Comparison of ENCODE assay signal across 16 mouse cellular contexts in genomic region chr15:98787930-98788329, GRCm38 (mm10). TPM values are rescaled to one million over a fixed set of nuclear protein-coding genes. Genes with fewer than 3 reads are reported as not detected.
A peak's percentile ranks its signal among the peaks of the same experiment; 100 is the strongest.
DNase-seq lines count a peak whose midpoint lies in the region; ATAC-seq lines count a peak whose summit lies in the region.
"Had no signal": no experiment of that assay in that cellular context is flagged by ENCODE, and none has a peak within 500 bp of the region (broad histone marks: within the 10 kb centered on the region; RNA-seq: fewer than 3 reads in every experiment).

No protein-coding gene starts in this region.

- no peak overlapping the region for H3K4me2 ChIP-seq in forebrain, embryonic 11.5 days (ENCODE audit: low read depth, low read length, severe bottlenecking)
- no peak overlapping the region for H3K4me2 ChIP-seq in forebrain, embryonic 13.5 days
- H3K4me2 ChIP-seq: lung, embryonic 15.5 days; stomach, embryonic 15.5 days had no signal

- no peak overlapping the region for H3K9ac ChIP-seq in forebrain, embryonic 11.5 days (ENCODE audit: low read length)
- no peak overlapping the region for H3K9ac ChIP-seq in forebrain, embryonic 13.5 days
- H3K9ac ChIP-seq: lung, embryonic 15.5 days; stomach, embryonic 15.5 days had no signal

- peak; percentile 53 for DNase-seq in forebrain, embryonic 11.5 days (ENCODE audit: low spot score)
- DNase-seq in kidney, postnatal 4 days = peak; percentile 54 to 67
- no peak for DNase-seq in kidney, adult 8-10 months
- DNase-seq in 3T3-L1 (ENCODE audit: low read depth, low spot score) (peak; percentile 73), R1 (ENCODE audit: low read depth, low spot score) (peak; percentile 25)
- no peak for DNase-seq in T-cell, adult 2 months (ENCODE audit: low spot score)
- DNase-seq in gastrocnemius, postnatal 25 days = no peak
- DNase-seq: cerebellum, adult 11-12 months; heart, postnatal 4 days had no signal

- WGBS in forebrain, embryonic 11.5 days = 44% methylated on average over 4 of the region's 4 CpGs
- WGBS in forebrain, embryonic 13.5 days = 31% methylated on average over 4 of the region's 4 CpGs

- ATAC-seq in forebrain, embryonic 11.5 days (replicated peaks; ENCODE audit: low FRiP score) = no peak
- ATAC-seq in forebrain, embryonic 13.5 days = no peak
- ATAC-seq: CD4-positive, CD25-positive, alpha-beta regulatory T cell, adult 4 months had no signal

- peaks cover 72% of the 10 kb centered on the region for H3K27me3 ChIP-seq in forebrain, embryonic 11.5 days (ENCODE audit: control insufficient read depth, insufficient read depth, low read length)
- peaks cover 95% of the 10 kb centered on the region for H3K27me3 ChIP-seq in forebrain, embryonic 13.5 days

- H3K4me1 ChIP-seq in forebrain, embryonic 11.5 days (replicated peaks; ENCODE audit: control insufficient read depth, insufficient read depth, low read length) = peaks cover 6% of the 10 kb centered on the region; the same call in 1 of the 2 replicates
- peaks cover 19% of the 10 kb centered on the region for H3K4me1 ChIP-seq in forebrain, embryonic 13.5 days

- no peak overlapping the region for H3K27ac ChIP-seq in forebrain, embryonic 11.5 days (ENCODE audit: low read depth, low read length)
- H3K27ac ChIP-seq in forebrain, embryonic 13.5 days = no peak overlapping the region
- H3K27ac ChIP-seq: lung, embryonic 15.5 days; stomach, embryonic 15.5 days had no signal

- H3K9me3 ChIP-seq in forebrain, embryonic 11.5 days (ENCODE audit: control insufficient read depth, low read length) = no peaks in the 10 kb centered on the region
- 0 out of 2 replicates have a peak, but pooled peaks cover 4% of the 10 kb centered on the region for H3K9me3 ChIP-seq in forebrain, embryonic 13.5 days (replicated peaks)
- H3K9me3 ChIP-seq: stomach, embryonic 15.5 days had no signal

- H3K36me3 ChIP-seq in forebrain, embryonic 11.5 days (ENCODE audit: control insufficient read depth, insufficient read depth, low read length) = no peaks in the 10 kb centered on the region
- H3K36me3 ChIP-seq in forebrain, embryonic 13.5 days (ENCODE audit: poor library complexity, severe bottlenecking) = no peaks in the 10 kb centered on the region
- H3K36me3 ChIP-seq: lung, embryonic 15.5 days; stomach, embryonic 15.5 days had no signal

- H3K4me3 ChIP-seq in forebrain, embryonic 11.5 days (ENCODE audit: low read depth, low read length) = no peak overlapping the region
- H3K4me3 ChIP-seq in forebrain, embryonic 13.5 days = no peak overlapping the region
- H3K4me3 ChIP-seq: erythroblast, embryonic 14.5 days; lung, embryonic 15.5 days; stomach, embryonic 15.5 days had no signal

RNA-seq across cellular contexts. Expression of gene Wnt1, which starts 1.7 kb away (rescaled TPM):
- polyA plus RNA-seq in forebrain, embryonic 11.5 days (2014; fragmentation: Nextera tagmentation; extraction: Ambion mirVana) = 0.47 and 0.68 TPM in 2 replicates
- not detected in 2 replicates for polyA plus RNA-seq in forebrain, embryonic 13.5 days (2015; fragmentation: Nextera tagmentation; extraction: Ambion mirVana)
- total RNA-seq in gastrocnemius, postnatal 25 days (2021) = not detected
- total RNA-seq: heart, postnatal 4 days; left cerebral cortex, postnatal 25 days had no signal
- polyA plus RNA-seq: CD4-positive, CD25-positive, alpha-beta regulatory T cell, adult 4 months; erythroblast, embryonic 14.5 days; large intestine, adult 2 months; lung, embryonic 15.5 days; stomach, embryonic 15.5 days had no signal

RNA-seq across cellular contexts. Expression of gene Wnt10b, which starts 10.0 kb away (rescaled TPM):
- 0.41 and 0.43 TPM in 2 replicates for polyA plus RNA-seq in forebrain, embryonic 11.5 days (2014; fragmentation: Nextera tagmentation; extraction: Ambion mirVana)
- polyA plus RNA-seq in forebrain, embryonic 13.5 days (2015; fragmentation: Nextera tagmentation; extraction: Ambion mirVana) = not detected in 2 replicates
- total RNA-seq in gastrocnemius, postnatal 25 days (2021) = 1 to 10 TPM in 1 of 2 experiments, under 1 TPM in 1; 0.79 to 1.7 TPM
- polyA plus RNA-seq: CD4-positive, CD25-positive, alpha-beta regulatory T cell, adult 4 months; erythroblast, embryonic 14.5 days had no signal

RNA-seq across cellular contexts. Expression of gene Ddn, which starts 21.4 kb away (rescaled TPM):
- polyA plus RNA-seq in forebrain, embryonic 11.5 days (2014; fragmentation: Nextera tagmentation; extraction: Ambion mirVana) = not detected in 2 replicates
- 0.05 and 0.15 TPM in 2 replicates for polyA plus RNA-seq in forebrain, embryonic 13.5 days (2015; fragmentation: Nextera tagmentation; extraction: Ambion mirVana)
- total RNA-seq in gastrocnemius, postnatal 25 days (2021) = under 1 TPM; 0.38 to 0.74 TPM
- polyA plus RNA-seq: CD4-positive, CD25-positive, alpha-beta regulatory T cell, adult 4 months; stomach, embryonic 15.5 days had no signal

RNA-seq across cellular contexts. Expression of gene Arf3, which starts 24.9 kb away (rescaled TPM):
- polyA plus RNA-seq in forebrain, embryonic 11.5 days (2014; fragmentation: Nextera tagmentation; extraction: Ambion mirVana) = 38.1 and 41.4 TPM in 2 replicates
- 49.2 and 55.1 TPM in 2 replicates for polyA plus RNA-seq in forebrain, embryonic 13.5 days (2015; fragmentation: Nextera tagmentation; extraction: Ambion mirVana)
- total RNA-seq in gastrocnemius, postnatal 25 days (2021) = 10 to 100 TPM in 1 of 2 experiments, 1 to 10 TPM in 1; 8.3 to 10.4 TPM

RNA-seq across cellular contexts. Expression of gene Prkag1, which starts 43.4 kb away (rescaled TPM):
- 89.4 and 92.5 TPM in 2 replicates for polyA plus RNA-seq in forebrain, embryonic 11.5 days (2014; fragmentation: Nextera tagmentation; extraction: Ambion mirVana)
- polyA plus RNA-seq in forebrain, embryonic 13.5 days (2015; fragmentation: Nextera tagmentation; extraction: Ambion mirVana) = 95.9 and 99.4 TPM in 2 replicates
- total RNA-seq in gastrocnemius, postnatal 25 days (2021) = 10 to 100 TPM; 43.6 to 43.9 TPM

Comparison
In these comparisons a context has a peak if more than half of its experiments do, and no peak if none do; other contexts are left out.
1. DNase-seq: peak in forebrain, embryonic 11.5 days (single experiment), kidney, postnatal 4 days (2 of 2), 3T3-L1 (single experiment) and R1 (single experiment); none in kidney, adult 8-10 months (0 of 2), T-cell, adult 2 months (single experiment) and gastrocnemius, postnatal 25 days (single experiment).